Mouse (Mus musculus): Measurements from ENCODE around the gene Nr2f2. TPM values are rescaled to one million over a fixed set of nuclear protein-coding genes. Genes with fewer than 3 reads are reported as not detected.

The Nr2f2 gene
- polyA plus RNA-seq, 1 experiment: 30.2 TPM

GRCm38 (mm10) chr7:70366808-70367095 is 217 bp upstream of the Nr2f2 start:
- no peak for DNase-seq (ENCODE audit: extremely low spot score in 1 of 2, low spot score in 1 of 2)

GRCm38 (mm10) chr7:70365401-70365811 is 1.1 kb downstream of the Nr2f2 start:
- no peak for DNase-seq (ENCODE audit: extremely low spot score in 1 of 2, low spot score in 1 of 2)

GRCm38 (mm10) chr7:70364798-70365197 is 1.7 kb downstream of the Nr2f2 start:
- DNase-seq (ENCODE audit: extremely low spot score in 1 of 2, low spot score in 1 of 2): no peak

GRCm38 (mm10) chr7:70363351-70363750 is 3.2 kb downstream of the Nr2f2 start:
- no peak for DNase-seq (ENCODE audit: extremely low spot score in 1 of 2, low spot score in 1 of 2)

- DNase-seq (ENCODE audit: extremely low spot score in 1 of 2, low spot score in 1 of 2): no peak
Measured at GRCm38 (mm10) chr7:70362526-70363170, 3.9 kb downstream of the Nr2f2 start.

- peak; percentile 32 to 64 for DNase-seq (ENCODE audit: extremely low spot score in 1 of 2, low spot score in 1 of 2)
Measured at GRCm38 (mm10) chr7:70361383-70362364, 4.9 kb downstream of the Nr2f2 start.

GRCm38 (mm10) chr7:70360611-70361382 is 5.7 kb downstream of the Nr2f2 start:
- DNase-seq (ENCODE audit: extremely low spot score in 1 of 2, low spot score in 1 of 2): no peak

GRCm38 (mm10) chr7:70359791-70360581 is 6.5 kb downstream of the Nr2f2 start:
- no peak for DNase-seq (ENCODE audit: extremely low spot score in 1 of 2, low spot score in 1 of 2)

- DNase-seq (ENCODE audit: extremely low spot score in 1 of 2, low spot score in 1 of 2): no peak
Measured at GRCm38 (mm10) chr7:70358848-70359591, 7.5 kb downstream of the Nr2f2 start.

- DNase-seq (ENCODE audit: extremely low spot score in 1 of 2, low spot score in 1 of 2): no peak
Measured at GRCm38 (mm10) chr7:70358020-70358847, 8.3 kb downstream of the Nr2f2 start.

- no peak for DNase-seq (ENCODE audit: extremely low spot score in 1 of 2, low spot score in 1 of 2)
Measured at GRCm38 (mm10) chr7:70357516-70358019, 9.0 kb downstream of the Nr2f2 start.

GRCm38 (mm10) chr7:70356691-70357515 is 9.6 kb downstream of the Nr2f2 start:
- DNase-seq (ENCODE audit: extremely low spot score in 1 of 2, low spot score in 1 of 2): no peak

GRCm38 (mm10) chr7:70355691-70356568 is 10.6 kb downstream of the Nr2f2 start:
- DNase-seq (ENCODE audit: extremely low spot score in 1 of 2, low spot score in 1 of 2): no peak

GRCm38 (mm10) chr7:70355357-70355620 is 11.2 kb downstream of the Nr2f2 start:
- DNase-seq (ENCODE audit: extremely low spot score in 1 of 2, low spot score in 1 of 2): no peak

- DNase-seq (ENCODE audit: extremely low spot score in 1 of 2, low spot score in 1 of 2): no peak
Measured at GRCm38 (mm10) chr7:70354606-70355356, 11.8 kb downstream of the Nr2f2 start.

GRCm38 (mm10) chr7:70353151-70353550 is 13.4 kb downstream of the Nr2f2 start:
- DNase-seq (ENCODE audit: extremely low spot score in 1 of 2, low spot score in 1 of 2): no peak
